9 mouse cellular contexts compared by ENCODE assay signal in genomic region chr10:106007331-106007730, GRCm38 (mm10).
"Had no signal": no experiment of that assay in that cellular context is flagged by ENCODE, and none has a peak within 500 bp of the region (broad histone marks: within the 10 kb centered on the region; RNA-seq: fewer than 3 reads in every experiment).

No protein-coding gene starts in this region.

- H3K36me3 ChIP-seq: limb, embryonic 13.5 days; neural tube, embryonic 15.5 days had no signal

- DNase-seq: kidney, postnatal 25 days; lung, adult 18-20 months; midbrain, embryonic 14.5 days; thymus, adult 2 months; thymus, postnatal 25 days had no signal

- H3K4me2 ChIP-seq: limb, embryonic 13.5 days; neural tube, embryonic 15.5 days had no signal

- H3K27me3 ChIP-seq: limb, embryonic 13.5 days; neural tube, embryonic 15.5 days had no signal

- H3K4me1 ChIP-seq: limb, embryonic 13.5 days; neural tube, embryonic 15.5 days had no signal

- H3K9ac ChIP-seq: limb, embryonic 13.5 days; liver, embryonic 14.5 days; neural tube, embryonic 15.5 days had no signal

- H3K27ac ChIP-seq: limb, embryonic 13.5 days; liver, embryonic 14.5 days; neural tube, embryonic 15.5 days had no signal

- H3K4me3 ChIP-seq: limb, embryonic 13.5 days; myocyte; neural tube, embryonic 15.5 days had no signal

- H3K9me3 ChIP-seq: limb, embryonic 13.5 days; neural tube, embryonic 15.5 days had no signal
